Mouse (Mus musculus) embryonic facial prominence, embryonic 10.5 days (tissue): Measurements from ENCODE around the gene Fry. TPM values are rescaled to one million over a fixed set of nuclear protein-coding genes. Genes with fewer than 3 reads are reported as not detected.

Experiments
- DNase-seq: peaks from one replicate; pipeline ENCODE4 v3.0.0-alpha.2; 2017; ENCODE audit warnings: low spot score
- H3K27ac ChIP-seq: fragments of 300-500 bp; sonication (generic); replicated peaks from 2 replicates; pipeline ENCODE4 v1.5.1; 2016; ENCODE audit warnings: mild to moderate bottlenecking
- H3K27me3 ChIP-seq: fragments of 300-500 bp; sonication (generic); replicated peaks from 2 replicates; pipeline ENCODE4 v1.6.1; 2016; ENCODE audit warnings: low read depth, mild to moderate bottlenecking; ENCODE audit not compliant: poor library complexity, severe bottlenecking
- H3K36me3 ChIP-seq: fragments of 300-500 bp; sonication (generic); replicated peaks from 2 replicates; pipeline ENCODE4 v1.6.1; 2016; ENCODE audit warnings: mild to moderate bottlenecking, moderate library complexity
- H3K4me1 ChIP-seq: fragments of 300-500 bp; sonication (generic); 2 replicates; pipeline ENCODE4 v1.6.1; 2016
- H3K4me3 ChIP-seq: fragments of 300-500 bp; sonication (generic); 2 replicates; pipeline ENCODE4 v1.5.1; 2016; ENCODE audit warnings: mild to moderate bottlenecking, moderate library complexity
- H3K9me3 ChIP-seq: fragments of 300-500 bp; sonication (generic); 2 replicates; pipeline ENCODE4 v1.6.1; 2016; ENCODE audit warnings: mild to moderate bottlenecking
- WGBS: fragments of 180-500 bp; shearing (Covaris S2); methylation state at CpG from one replicate; pipeline ENCODE4 v1.1.7; 2016; 5-methylcytosine and 5-hydroxymethylcytosine counted together
- polyA plus RNA-seq: library from polyadenylated mRNA; unstranded; fragments of >200 nt; fragmentation: Nextera tagmentation; extraction: Ambion mirVana; gene quantifications from 2 replicates; pipeline ENCODE4 v1.2.1, GENCODE M21; 2016

Fry gene
- polyA plus RNA-seq, 1 experiment from 2014 or later: 7.4 TPM

DNA sequence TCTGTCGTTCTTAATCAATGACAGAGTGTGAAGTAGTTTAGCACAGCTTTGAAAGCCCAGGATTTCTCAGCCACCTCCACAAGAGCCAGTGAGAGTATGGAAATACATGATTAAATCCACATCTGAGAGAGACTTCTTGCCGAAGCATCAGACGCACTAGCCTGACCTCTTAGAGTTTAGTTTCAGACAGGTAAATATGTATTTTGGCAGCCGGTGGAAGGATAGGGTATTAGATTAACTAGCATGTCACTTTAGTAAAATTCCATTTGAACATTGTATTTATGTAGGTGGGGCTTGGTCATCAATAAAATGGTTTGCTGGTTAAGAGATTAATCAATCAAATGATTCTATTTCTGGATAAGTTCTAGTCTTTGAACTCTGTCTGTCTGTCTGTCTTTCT lies 152.0 kb downstream of the Fry start:
- 0 out of 2 replicates have a peak, but pooled peaks cover 6% of the 10 kb centered on the region for H3K9me3 ChIP-seq
- H3K27ac ChIP-seq: no peak overlapping the region
- no peak for DNase-seq
- 87% methylated on average over 4 of the region's 4 CpGs for WGBS
- no peaks in the 10 kb centered on the region for H3K4me1 ChIP-seq
- no peaks in the 10 kb centered on the region for H3K27me3 ChIP-seq
- H3K4me3 ChIP-seq: no peak overlapping the region
- H3K36me3 ChIP-seq: no peaks in the 10 kb centered on the region

DNA sequence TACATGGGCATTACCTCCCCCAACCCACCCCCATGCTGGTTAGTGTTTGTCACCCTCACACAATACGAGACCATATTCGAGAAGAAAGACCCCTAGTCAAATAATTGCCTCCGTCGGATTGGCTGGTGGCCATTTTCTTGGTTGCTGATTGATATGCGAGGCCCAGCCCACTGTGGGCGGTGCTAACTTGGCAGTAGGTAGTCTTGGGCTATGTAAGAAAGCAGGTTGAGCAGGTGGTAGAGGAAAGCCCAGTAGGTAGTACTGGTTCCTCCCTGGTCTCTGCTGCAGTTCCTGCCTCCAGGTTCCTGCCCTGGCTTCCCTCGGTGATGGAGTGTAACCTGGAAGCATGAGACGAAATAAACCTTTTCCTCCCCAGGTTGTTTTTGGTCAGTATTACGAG lies 153.7 kb downstream of the Fry start:
- Histone ChIP-seq H3K9me3 (0 out of 2 replicates have a peak, but pooled peaks cover 6% of the 10 kb centered on the region), H3K27me3 (no peaks in the 10 kb centered on the region)
- 90% methylated on average over 9 of the region's 9 CpGs for WGBS

DNA sequence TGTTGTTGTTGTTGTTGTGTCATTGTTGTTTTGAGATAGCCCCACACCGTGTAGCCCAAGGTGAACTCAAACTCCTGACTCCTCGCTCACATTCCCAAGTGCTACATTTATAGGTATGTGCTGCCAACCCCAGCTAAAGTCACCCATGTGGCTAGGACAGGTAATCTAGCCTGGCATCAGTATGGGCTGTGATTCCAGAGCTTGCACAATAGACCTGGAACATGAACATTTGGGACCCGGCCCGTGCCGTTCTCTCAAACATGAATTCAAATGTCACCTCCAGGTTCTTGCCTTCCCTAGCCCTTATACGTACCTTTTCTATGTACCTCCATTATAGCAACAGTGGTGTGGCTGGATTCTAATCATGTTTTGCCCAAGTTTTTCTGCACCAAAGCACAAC lies 156.9 kb downstream of the Fry start:
- WGBS: 93% methylated on average over 6 of the region's 6 CpGs
- H3K36me3 ChIP-seq: no peaks in the 10 kb centered on the region
- H3K27me3 ChIP-seq: no peaks in the 10 kb centered on the region
- H3K4me3 ChIP-seq: no peak overlapping the region
- no peak overlapping the region for H3K27ac ChIP-seq
- 0 out of 2 replicates have a peak, but pooled peaks cover 1% of the 10 kb centered on the region for H3K9me3 ChIP-seq
- DNase-seq: no peak
- no peaks in the 10 kb centered on the region for H3K4me1 ChIP-seq

More for the DNA sequence above, 153.7 kb downstream of the Fry start:
- Histone ChIP-seq H3K36me3 (no peaks in the 10 kb centered on the region), H3K4me1 (no peaks in the 10 kb centered on the region), H3K27ac (no peak overlapping the region), H3K4me3 (no peak overlapping the region)
- DNase-seq: no peak

DNA sequence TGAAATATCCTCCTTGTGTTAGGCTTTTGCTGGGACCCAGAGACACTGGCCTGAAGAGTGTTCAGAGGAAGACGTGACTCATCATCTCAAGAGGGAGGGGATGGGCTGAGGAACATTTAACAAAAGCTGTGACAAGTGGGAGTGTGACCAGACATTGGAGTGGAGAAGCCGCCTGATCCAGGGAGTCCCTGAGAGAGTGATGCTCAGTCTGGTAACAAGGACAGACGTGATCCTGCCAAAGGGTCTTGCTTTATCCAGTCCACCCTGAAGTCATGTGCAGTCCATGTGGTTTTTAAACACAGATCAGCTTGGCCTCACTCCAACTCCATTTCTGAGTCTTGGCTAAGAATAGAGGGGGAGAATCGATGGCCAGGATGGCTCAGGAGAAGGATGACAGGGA lies 158.2 kb downstream of the Fry start:
- DNase-seq: no peak

DNA sequence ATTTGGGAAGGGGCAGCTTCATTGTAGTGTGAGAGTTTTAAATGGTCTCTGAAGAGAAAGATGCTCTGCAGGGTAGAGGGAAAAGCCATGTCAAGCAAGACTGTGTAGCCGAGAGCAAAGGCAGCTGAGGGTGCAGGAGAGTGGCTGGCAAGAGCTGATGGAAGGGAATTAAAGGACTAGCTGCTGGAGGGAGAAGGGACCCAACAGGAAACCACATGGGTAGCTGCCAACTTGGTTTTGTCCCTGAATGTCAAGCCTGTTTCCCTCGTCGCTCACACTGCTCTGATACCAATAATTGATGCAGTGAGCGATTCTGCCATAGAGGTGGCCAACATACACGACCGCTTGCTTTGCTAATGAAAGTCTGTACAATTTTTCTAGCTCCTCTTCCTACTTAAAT lies 160.9 kb downstream of the Fry start:
- Histone ChIP-seq H3K4me3 (no peak overlapping the region), H3K36me3 (no peaks in the 10 kb centered on the region), H3K9me3 (peaks cover 4% of the 10 kb centered on the region; the same call in 1 of the 2 replicates), H3K27ac (no peak overlapping the region), H3K27me3 (no peaks in the 10 kb centered on the region), H3K4me1 (no peaks in the 10 kb centered on the region)
- DNase-seq: no peak
- WGBS: 83% methylated on average over 6 of the region's 6 CpGs

More for the DNA sequence above, 158.2 kb downstream of the Fry start:
- no peaks in the 10 kb centered on the region for H3K4me1 ChIP-seq
- H3K36me3 ChIP-seq: no peaks in the 10 kb centered on the region
- WGBS: 86% methylated on average over 4 of the region's 4 CpGs
- H3K27ac ChIP-seq: no peak overlapping the region
- H3K27me3 ChIP-seq: no peaks in the 10 kb centered on the region
- peaks cover 4% of the 10 kb centered on the region; the same call in 1 of the 2 replicates for H3K9me3 ChIP-seq
- no peak overlapping the region for H3K4me3 ChIP-seq

DNA sequence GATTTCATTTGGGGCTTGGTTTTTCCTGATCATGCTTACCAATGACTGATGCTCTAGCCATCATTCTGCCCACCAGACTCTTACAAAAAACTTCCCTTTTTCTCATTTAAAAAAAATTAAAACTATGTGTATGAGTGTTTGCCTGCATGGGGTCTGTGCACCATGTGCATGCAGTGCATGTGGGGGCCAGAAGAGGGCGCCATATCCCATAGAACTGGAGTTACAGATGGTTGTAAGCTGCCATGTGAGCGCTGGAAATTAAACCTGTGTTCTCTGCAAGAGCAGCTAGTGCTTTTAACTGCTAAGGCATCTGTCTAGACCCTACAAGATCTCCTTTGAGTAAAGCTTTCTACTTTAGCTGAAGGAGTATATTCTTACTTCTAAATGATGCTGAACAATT lies 162.6 kb downstream of the Fry start:
- Histone ChIP-seq H3K27me3 (no peaks in the 10 kb centered on the region), H3K27ac (no peak overlapping the region), H3K4me1 (no peaks in the 10 kb centered on the region), H3K4me3 (no peak overlapping the region), H3K9me3 (peaks cover 2% of the 10 kb centered on the region; the same call in 1 of the 2 replicates), H3K36me3 (no peaks in the 10 kb centered on the region)
- 80% methylated on average over 2 of the region's 2 CpGs for WGBS
- no peak for DNase-seq

DNA sequence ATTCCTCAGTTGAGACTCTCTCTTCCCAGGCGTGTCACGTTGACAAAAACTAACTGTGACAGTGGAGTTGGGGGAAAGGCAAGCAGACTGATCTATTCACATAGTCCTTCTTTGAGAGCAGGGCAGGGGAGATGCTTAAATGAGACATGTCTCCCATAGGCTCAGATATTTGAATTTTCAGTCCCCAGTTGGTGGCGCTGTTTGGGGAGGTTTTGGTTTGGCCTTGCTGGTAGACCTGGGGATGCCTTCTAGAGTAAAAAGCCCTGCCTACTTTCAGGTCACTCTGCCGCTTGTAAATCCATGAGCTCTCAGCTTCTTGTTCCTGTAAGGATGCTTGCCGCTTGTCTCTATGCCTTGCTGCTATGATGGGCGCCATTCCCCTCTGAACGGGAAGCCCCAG lies 163.6 kb downstream of the Fry start:
- 88% methylated on average over 7 of the region's 7 CpGs for WGBS
- no peak for DNase-seq
- H3K36me3 ChIP-seq: no peaks in the 10 kb centered on the region

DNA sequence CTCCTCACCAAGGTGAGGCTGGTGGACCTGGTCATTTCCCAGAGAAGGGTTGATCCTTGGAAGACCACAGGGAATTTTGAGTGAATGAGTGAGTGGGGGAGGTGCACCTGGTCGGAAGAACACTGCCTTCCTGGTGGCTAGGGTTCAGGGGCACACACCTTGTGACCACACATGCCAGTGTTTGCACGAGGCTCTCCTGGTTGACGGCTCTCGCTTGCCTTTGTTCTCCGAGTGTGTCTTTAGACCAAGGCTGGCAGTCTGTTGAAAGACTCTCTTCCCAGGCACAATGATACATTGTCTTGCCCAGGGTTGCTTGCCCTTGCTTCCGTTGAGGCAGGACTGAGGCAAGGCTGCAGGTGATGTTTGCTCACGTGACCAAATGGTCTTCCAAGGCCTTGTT lies 169.5 kb downstream of the Fry start:
- no peaks in the 10 kb centered on the region for H3K9me3 ChIP-seq
- H3K27me3 ChIP-seq: no peaks in the 10 kb centered on the region
- no peak for DNase-seq
- H3K27ac ChIP-seq: no peak overlapping the region
- peaks cover 13% of the 10 kb centered on the region; the same call in 1 of the 2 replicates for H3K4me1 ChIP-seq
- H3K36me3 ChIP-seq: no peaks in the 10 kb centered on the region
- H3K4me3 ChIP-seq: no peak overlapping the region
- WGBS: 80% methylated on average over 7 of the region's 7 CpGs

More for the DNA sequence above, 163.6 kb downstream of the Fry start:
- Histone ChIP-seq H3K27ac (no peak overlapping the region), H3K27me3 (no peaks in the 10 kb centered on the region), H3K4me1 (no peaks in the 10 kb centered on the region), H3K4me3 (no peak overlapping the region), H3K9me3 (peaks cover 2% of the 10 kb centered on the region; the same call in 1 of the 2 replicates)

DNA sequence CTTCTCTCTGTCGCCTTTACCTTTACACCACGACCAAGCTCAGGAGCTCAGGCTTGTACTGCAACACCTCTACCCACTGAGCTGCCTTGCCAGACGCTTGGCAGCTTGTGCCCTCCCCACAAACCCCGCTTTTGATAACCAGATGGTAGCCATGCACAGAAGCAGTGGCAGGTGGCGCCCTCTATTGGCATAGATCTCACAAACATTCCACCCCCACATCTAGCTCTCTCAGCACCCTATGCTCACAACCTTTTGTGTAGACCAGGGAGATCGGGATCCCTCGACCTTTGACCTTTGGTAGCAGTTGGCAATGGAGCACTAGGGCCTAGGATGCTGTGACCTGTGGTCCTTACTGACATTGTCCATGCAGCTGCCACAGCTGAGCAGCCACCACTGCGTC lies 171.2 kb downstream of the Fry start:
- no peak for DNase-seq
- H3K36me3 ChIP-seq: no peaks in the 10 kb centered on the region
- H3K27me3 ChIP-seq: no peaks in the 10 kb centered on the region
- 75% methylated on average over 8 of the region's 8 CpGs for WGBS
- H3K9me3 ChIP-seq: no peaks in the 10 kb centered on the region
- H3K4me1 ChIP-seq: peaks cover 18% of the 10 kb centered on the region
- no peak overlapping the region for H3K4me3 ChIP-seq
- H3K27ac ChIP-seq: no peak overlapping the region

DNA sequence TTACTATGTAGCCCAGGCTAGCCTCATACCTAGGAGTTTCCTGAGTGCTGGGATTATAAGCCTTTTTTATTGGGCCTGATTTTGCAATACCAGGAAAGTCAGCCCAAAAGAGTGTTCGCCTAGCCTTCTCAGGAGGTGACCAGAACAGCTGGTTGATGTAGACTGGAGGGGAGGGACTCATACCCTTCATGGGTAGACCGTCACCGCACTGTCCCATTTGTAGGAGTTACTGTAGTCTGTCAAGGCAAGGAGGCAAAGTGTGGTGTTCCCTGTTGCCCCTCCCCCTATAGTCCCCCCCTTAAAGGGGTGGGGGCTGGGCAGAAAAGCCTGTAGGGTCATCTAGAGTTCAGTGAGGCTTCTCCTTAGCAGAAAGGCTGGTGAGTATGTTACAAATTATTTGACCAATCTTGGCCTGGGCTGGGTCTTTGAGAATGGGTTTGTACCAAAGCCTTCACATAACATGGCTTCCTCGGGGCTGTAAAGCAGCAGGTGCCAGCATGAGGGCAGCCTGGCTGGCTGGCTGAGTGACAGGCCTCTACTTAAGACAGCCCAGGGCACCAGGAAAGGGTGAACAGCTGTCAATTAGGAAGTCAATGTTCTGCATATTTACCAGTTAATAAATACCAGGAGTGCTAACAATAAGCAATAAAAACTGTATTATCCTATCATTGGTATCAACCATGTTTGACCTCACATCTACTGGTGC lies 172.2 kb downstream of the Fry start:
- Histone ChIP-seq H3K36me3 (no peaks in the 10 kb centered on the region), H3K9me3 (no peaks in the 10 kb centered on the region), H3K27ac (no peak overlapping the region), H3K4me1 (peaks cover 29% of the 10 kb centered on the region), H3K27me3 (no peaks in the 10 kb centered on the region), H3K4me3 (no peak overlapping the region)
- WGBS: 88% methylated on average over 4 of the region's 4 CpGs
- DNase-seq: no peak

DNA sequence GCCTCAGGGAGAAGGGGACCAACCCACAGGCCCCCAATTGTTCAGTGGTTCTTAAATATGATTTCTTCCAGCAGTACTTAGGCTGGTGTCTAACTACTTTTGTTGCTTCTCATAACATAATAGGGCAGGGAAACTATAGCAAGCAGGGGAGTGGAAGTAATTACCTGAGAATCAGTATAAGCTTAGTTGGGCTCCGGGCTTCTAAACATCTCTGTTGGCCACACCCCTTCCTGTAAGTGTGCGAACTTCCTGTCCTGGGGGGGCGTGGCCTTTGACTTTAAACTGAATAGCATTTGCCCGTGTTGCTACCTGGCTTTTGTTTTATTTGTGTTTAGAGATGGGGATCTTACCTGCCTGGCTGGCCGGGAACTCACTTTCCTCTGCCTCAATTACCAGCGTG lies 172.8 kb downstream of the Fry start:
- DNase-seq: no peak
- Histone ChIP-seq H3K9me3 (no peaks in the 10 kb centered on the region), H3K4me3 (no peak overlapping the region), H3K4me1 (peaks cover 31% of the 10 kb centered on the region), H3K27ac (no peak overlapping the region), H3K27me3 (no peaks in the 10 kb centered on the region), H3K36me3 (no peaks in the 10 kb centered on the region)
- 87% methylated on average over 6 of the region's 6 CpGs for WGBS

DNA sequence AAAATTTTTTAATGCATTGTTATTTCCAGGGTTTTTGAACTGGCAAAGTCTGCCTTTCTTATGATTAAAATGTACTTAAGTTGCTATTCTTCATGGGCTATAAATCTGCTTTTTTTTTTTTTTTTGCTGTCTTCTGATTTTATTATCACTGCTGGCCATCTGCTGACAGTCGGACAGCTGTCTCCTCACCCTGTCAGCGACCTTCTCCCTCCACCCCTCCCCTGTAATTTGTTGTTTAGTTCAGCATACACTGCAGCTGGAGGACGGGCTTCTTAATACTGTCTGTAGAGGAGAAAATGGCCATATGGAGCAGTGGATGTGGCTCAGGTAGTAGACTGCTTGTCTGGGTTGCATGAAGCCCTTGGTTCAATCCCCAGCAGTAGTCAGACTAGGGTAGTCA lies 173.7 kb downstream of the Fry start:
- H3K27me3 ChIP-seq: no peaks in the 10 kb centered on the region
- no peaks in the 10 kb centered on the region for H3K36me3 ChIP-seq
- WGBS: 58% methylated on average over 3 of the region's 3 CpGs
- no peak for DNase-seq
- no peaks in the 10 kb centered on the region for H3K9me3 ChIP-seq
- H3K27ac ChIP-seq: no peak overlapping the region
- H3K4me3 ChIP-seq: no peak overlapping the region
- H3K4me1 ChIP-seq: peaks cover 31% of the 10 kb centered on the region

DNA sequence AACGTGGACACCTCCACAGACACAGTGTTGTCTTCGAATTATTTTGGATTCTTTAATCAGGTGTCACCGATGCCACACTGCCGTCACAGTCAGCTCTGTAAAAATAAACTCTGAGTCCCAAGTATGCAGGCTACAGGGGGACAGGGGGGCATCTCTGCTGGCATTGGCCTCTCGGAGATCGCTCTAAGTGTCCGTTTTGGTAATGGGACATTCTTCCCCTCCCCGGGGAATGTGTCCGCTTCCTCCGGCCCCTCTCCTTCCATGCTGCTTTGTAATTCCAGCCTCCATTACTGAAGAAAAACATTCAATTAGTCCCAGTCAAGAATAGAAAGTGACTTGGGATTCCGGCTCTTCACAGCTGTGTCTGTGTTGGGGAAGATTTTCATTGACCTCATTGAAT lies 175.9 kb downstream of the Fry start:
- Histone ChIP-seq H3K4me1 (peaks cover 31% of the 10 kb centered on the region), H3K27me3 (no peaks in the 10 kb centered on the region), H3K9me3 (no peaks in the 10 kb centered on the region), H3K36me3 (no peaks in the 10 kb centered on the region), H3K27ac (no peak overlapping the region), H3K4me3 (no peak overlapping the region)
- DNase-seq: no peak
- 37% methylated on average over 11 of the region's 11 CpGs for WGBS
